Mouse (Mus musculus) layer of hippocampus, adult 11-12 months (tissue): Measurements from ENCODE around the gene Plxna1.

Experiments
- DNase-seq: peaks from one replicate; pipeline ENCODE4 v3.0.0; 2022; ENCODE audit warnings: low spot score

The Plxna1 gene

GRCm38 (mm10) chr6:89333964-89334702, 28.3 kb downstream of the Plxna1 start:
- no peak for DNase-seq

- DNase-seq: no peak
These were observed 31.5 kb downstream of the Plxna1 start for GRCm38 (mm10) chr6:89330957-89331356.

GRCm38 (mm10) chr6:89328634-89329033, 33.8 kb downstream of the Plxna1 start:
- DNase-seq: no peak

- no peak for DNase-seq
These were observed 34.5 kb downstream of the Plxna1 start for GRCm38 (mm10) chr6:89327746-89328491.

GRCm38 (mm10) chr6:89324842-89325241, 37.6 kb downstream of the Plxna1 start:
- DNase-seq: no peak

- no peak for DNase-seq
These were observed 47.2 kb downstream of the Plxna1 start for GRCm38 (mm10) chr6:89315263-89315662.

GRCm38 (mm10) chr6:89311518-89311917, 50.9 kb downstream of the Plxna1 start:
- DNase-seq: no peak

- no peak for DNase-seq
These were observed 52.2 kb downstream of the Plxna1 start for GRCm38 (mm10) chr6:89310236-89310635.

GRCm38 (mm10) chr6:89308213-89308973, 54.0 kb downstream of the Plxna1 start:
- DNase-seq: no peak

GRCm38 (mm10) chr6:89304375-89305058, 57.9 kb downstream of the Plxna1 start:
- DNase-seq: peak; percentile 30

- DNase-seq: no peak
These were observed 62.6 kb downstream of the Plxna1 start for GRCm38 (mm10) chr6:89299818-89300217.

GRCm38 (mm10) chr6:89296909-89297695, 65.3 kb downstream of the Plxna1 start:
- no peak for DNase-seq

GRCm38 (mm10) chr6:89296001-89296709, 66.3 kb downstream of the Plxna1 start:
- DNase-seq: no peak

- no peak for DNase-seq
These were observed 67.8 kb downstream of the Plxna1 start for GRCm38 (mm10) chr6:89294621-89295020.

GRCm38 (mm10) chr6:89291494-89291893, 70.9 kb downstream of the Plxna1 start:
- no peak for DNase-seq

- DNase-seq: no peak
These were observed 74.3 kb downstream of the Plxna1 start for GRCm38 (mm10) chr6:89288156-89288555.

GRCm38 (mm10) chr6:89286700-89287428, 75.6 kb downstream of the Plxna1 start:
- DNase-seq: no peak

- DNase-seq: no peak
These were observed 76.1 kb downstream of the Plxna1 start for GRCm38 (mm10) chr6:89286286-89286655.

- no peak for DNase-seq
These were observed 76.7 kb downstream of the Plxna1 start for GRCm38 (mm10) chr6:89285561-89286285.
